Mouse (Mus musculus) spleen, postnatal 14 days (tissue): ENCODE data around the gene Ggct.
"Not testable (repeated sequence)": the region's sequence is repeated elsewhere in the genome, so short reads cannot be mapped to it uniquely, and the experiment has no call there.

Source experiments
- DNase-seq, 2 experiments: peaks; one replicate each; pipeline ENCODE4 v3.0.0; 2021 to 2022; ENCODE audit warnings: low spot score in 2 of 2

The Ggct gene

DNA sequence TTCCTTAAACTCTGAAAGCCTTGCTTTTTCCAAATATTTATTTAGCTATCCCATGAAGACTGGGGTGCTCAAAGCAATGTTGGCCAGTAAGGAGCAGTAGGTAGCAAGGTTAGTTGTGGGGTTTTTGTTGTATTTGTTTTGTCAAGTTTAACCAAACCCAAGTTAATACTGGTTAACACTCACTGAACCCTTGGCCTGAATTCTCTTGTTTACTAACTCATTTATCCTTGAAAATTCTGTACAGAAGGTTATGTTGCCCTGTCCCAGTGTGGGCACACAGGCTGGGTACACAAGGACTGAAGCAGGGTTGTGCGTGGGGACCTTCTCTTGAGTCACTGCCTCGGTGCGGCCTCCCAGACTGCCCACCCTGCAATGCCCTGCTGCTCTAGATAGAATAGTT is 3.6 kb upstream of the Ggct start:
- no peak for DNase-seq

DNA sequence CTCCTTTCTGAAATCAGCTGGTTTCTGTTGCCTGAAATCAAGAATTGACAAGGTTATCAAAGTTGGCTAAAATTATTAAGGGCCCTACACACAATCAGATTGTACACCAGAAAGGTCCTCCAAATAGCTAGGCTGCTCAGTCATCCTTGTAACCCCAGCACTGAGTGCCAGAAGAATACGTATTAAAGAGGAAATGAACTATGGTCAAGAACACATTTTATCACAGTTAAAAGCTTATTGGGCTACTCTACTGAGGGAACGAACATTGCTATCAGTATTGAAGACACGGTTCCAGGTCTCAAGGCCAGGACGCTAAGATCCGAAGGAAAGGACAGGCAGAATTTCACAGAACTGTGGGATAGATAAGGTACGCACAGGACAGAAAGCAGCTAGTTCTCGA is 609 bp downstream of the Ggct start:
- DNase-seq = no peak

DNA sequence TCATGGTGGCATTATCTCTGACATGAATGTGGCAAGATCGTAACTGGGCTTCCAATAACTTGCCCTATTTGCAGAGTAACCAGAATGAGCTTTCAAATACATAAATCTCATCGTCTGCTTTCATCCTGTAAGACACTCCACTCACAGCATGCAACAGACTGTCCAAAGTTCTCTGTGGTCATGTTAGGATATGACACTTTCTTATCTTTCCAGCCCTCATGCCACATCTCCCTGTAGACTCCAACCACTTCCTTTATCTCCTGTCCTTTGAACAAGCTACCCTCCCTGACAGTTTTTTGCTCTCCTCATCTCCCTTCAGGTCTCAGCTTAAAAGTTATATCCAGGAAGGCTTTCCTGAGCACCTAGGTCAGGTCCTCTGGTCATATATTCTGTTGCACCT is 1.6 kb downstream of the Ggct start:
- no peak for DNase-seq

DNA sequence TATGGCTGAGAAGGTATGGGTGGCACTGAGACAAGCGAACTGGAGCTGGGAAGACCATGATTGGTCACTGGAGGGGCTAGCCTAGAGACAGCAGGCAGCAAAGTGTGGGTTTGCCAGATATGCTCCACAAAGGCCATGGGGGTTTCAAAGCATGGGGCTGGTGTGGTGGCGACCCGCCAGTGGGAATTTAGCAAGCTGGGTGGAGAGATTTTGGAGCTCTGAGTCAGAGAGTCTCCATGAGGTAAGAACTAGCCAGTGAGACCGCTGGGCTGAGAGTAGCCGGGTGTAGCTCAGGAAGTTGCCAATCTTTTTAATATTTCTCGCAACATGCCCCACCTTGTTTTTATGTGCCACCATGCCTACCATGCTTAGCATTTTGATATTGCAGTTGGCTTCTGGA is 4.6 kb downstream of the Ggct start:
- no peak for DNase-seq

DNA sequence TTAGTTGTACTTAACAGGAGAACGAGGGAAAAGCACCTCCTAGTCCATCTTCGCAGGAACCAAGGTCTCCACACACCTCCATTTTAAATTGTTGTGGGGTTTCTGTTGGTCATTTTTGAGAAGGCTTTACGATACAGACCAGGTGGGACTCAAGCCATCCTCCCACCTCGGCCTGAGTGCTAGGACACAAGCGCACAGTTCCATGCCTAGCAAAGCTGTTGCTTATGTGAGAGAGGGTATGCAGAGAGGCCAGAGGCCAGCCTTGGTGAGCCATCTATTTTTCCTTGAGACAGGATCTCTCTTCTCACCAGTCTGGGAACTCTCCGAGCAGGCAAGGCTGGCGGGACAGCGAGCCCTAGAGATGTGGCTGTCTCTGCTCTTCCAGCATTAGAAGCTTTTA is 8.7 kb downstream of the Ggct start:
- DNase-seq = no peak

DNA sequence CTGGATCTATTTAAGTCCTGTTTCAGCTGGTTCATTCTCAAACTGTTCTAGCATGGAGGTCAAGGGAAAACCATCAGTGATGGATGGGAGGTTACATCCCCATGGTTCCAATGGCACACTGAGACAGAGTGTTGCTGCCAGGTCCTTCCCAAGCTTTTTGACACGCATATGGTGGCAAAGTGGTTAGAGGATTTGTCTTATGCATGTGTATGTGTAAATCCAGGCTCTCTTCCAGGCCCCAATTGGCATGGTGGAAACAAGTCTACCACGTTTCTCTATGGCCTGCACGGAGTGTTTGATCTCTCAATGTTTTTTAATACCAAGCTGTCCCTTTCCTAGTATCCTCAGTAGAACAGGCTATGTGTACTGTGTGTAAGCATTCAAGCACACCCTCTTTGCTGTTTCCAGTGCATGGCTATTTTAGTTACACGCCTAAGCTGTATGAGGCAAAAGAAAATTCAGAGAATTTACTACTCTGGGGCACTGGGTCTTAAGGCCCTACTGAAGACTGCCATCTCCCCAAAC is 9.2 kb downstream of the Ggct start:
- DNase-seq = no peak

DNA sequence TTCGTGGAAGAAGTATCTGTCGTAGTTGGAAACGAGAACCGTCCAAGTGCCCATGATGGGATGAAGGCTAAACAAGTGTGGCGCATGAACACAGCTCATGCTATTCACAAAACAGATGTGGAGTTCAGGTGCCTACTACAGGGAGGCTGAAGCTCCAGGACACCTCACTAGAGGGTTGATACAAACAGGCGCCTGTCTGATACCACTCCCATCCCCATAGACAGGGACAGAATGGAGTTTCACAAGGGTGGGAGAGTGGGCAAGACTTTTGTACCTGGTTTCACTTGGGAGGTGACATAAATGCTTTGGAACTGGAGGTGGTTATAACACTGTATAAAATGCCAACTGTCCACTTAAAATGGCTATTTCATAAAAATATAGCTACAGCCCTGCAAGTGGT is 13.3 kb downstream of the Ggct start:
- DNase-seq = no peak

DNA sequence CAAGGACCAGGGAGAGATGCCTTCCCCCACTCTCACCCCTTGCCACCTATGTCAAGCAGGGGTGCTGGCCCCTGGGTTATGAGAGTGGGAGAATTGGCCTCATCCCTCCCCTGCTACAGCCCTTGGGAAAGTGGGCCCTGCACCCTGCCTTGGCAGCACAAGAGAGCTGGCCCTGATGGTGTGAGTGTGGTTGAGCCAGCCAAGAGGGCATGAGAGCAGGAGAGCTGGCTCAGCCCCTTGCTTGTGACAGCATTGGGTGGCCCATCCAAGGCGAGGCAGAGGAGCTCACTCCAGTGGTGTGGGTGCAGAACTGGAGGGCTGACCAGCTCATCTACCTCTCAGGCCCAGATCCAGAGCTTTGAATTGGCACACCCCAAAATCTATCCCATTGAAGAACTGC is 17.1 kb downstream of the Ggct start:
- DNase-seq = no peak

DNA sequence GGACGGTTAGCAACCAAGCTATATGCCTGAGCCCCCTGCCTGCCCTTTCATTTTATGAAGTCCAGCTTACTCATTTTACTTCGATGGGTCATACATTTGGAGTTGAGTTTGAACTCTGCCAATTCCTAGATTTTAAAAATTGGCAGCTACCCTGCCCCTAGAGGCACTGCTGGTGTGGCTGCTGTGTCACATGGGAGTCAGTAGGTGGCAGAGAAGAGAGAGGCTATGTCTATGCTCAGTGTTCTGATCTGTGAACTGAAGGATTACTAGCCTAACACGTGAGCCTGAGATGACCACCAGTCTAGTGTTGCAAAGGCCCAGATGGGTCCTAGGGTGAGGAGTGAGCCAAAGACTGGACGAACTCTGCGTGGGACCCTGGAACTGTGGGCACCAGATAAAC is 18.2 kb downstream of the Ggct start:
- DNase-seq = peak in 1 of 2 experiments; percentile 27

DNA sequence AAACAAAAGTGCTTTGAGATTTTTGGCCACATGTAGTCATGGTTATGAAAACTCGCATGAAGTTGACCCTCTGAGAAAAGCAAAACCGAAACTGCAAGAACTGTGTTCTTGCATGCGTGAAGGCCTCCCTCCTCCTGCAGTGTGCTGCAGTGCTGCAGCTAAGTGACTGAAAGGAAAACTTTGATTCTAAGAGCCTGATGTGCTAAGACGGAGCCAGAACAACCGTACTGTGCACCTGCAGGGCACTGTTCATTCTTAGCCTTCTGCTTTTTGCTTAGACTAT is 19.9 kb downstream of the Ggct start:
- DNase-seq = no peak

DNA sequence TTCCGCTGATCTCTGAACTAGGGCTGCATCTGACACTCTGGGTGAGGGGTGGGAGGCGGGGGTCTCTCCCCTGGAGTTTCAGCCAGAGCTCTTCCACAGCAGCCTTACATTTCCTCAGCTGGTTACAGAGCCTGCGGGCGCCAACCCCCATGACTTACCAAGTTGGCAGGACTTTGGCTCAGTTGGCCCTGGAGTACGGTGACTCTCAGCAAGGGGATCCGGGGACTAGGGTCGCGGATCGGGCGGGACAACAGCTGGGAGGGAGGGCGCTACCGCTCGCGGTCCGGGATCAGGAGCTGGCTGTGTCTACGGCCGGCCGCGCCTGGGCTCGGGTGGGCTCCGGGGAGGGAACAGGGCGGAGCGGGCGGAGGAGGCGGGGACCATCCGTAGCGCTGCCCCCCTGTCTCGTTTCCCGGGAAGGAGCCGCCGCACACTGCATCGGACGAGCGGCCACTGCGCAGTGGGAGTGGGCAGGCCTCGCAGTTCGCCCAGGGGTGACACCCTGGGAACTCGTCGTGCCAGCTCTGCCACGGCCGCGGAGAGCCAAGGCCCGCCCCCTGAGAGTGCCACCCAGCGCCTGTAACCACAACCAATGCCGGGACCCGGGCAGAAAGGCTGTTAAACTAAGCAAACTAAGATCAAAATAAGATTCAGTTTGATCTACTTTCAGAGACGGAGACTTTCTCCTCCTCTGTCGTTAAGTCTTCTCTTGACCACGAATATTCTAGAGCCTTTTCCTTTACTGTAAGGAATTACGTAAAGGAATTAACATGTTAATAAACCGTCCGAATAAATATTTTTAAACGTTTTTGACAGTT is 20.4 kb downstream of the Ggct start, which contains the start of gene Nod1:
Gene Nod1 (minus strand): TSS at position 502 of the 818 bp plus-strand sequence.
- peak; percentile 33 to 47 for DNase-seq

DNA sequence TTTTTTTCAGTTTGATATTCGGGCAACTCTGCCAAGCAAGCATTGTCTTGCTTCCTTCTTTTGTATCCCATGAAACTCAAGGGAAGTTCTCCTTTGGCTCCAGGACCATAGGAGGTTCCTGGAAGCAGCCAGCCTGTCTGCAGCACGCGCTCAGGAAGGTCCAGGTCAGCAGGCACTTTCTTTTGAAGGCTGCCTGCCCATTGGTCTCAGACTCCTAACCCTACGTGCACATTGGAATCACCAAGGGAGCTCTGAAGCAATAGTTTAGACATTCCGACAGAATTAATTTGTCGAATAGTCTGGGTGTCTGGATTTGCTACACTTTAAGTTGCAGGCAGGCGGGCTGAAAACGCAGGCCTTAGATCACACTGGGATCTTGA is 21.0 kb downstream of the Ggct start:
- DNase-seq = no peak

DNA sequence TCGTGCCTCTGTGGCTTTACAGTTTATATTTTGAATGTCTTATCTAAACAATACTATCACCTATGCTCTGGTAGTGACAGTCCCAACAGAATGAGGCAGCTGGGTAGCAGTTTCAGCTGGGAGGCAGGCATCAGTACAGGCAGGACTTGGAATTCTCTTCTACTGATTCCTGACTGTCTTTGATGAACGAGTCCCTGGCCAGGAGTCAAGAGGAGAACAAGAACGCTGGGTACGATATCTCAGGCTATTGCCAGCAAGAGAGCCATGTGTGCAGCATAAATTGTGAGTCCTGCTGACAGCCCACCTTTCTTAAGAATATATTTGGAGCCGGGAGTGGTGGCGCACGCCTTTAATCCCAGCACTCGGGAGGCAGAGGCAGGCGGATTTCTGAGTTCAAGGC is 22.2 kb downstream of the Ggct start:
- DNase-seq = no peak

DNA sequence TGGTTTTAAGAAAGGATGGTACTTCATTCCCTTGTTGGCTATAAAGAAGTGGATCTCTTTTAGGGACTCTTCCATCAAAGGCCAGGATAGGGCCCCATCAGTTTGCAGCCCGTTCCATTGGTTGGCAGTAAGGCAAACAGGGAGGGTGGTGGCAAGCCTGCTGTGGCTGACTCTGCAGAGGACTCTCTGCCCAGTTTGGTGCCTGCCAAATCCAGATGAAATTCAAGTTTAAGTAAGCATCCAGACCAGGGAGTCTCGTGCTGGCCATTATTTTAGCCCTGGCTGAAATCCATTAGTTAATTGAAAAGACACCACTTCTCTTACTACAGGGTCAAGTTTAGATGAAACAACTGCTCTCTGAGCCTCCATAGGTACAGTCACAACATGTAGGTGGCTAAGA is 22.9 kb downstream of the Ggct start:
- no peak for DNase-seq

DNA sequence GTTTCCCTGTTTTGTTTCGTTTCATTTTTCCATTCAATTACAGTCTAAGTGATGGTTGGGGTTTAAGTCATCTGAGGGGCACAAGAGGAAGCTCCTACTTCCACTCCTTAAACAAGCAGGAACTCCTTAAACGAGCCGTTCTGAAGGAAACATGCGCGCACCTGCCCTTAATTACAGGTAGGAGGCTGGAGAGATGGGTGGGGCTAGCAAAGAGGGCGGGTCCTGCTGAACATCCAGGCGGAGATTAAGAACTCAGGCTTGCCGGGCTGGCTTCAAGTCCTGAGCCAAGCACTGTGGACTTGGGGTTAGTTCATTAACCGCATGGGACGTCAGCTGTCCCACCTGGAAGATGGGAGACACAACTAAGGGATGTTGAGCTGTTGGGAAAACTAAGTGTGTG is 25.2 kb downstream of the Ggct start:
- DNase-seq = no peak

DNA sequence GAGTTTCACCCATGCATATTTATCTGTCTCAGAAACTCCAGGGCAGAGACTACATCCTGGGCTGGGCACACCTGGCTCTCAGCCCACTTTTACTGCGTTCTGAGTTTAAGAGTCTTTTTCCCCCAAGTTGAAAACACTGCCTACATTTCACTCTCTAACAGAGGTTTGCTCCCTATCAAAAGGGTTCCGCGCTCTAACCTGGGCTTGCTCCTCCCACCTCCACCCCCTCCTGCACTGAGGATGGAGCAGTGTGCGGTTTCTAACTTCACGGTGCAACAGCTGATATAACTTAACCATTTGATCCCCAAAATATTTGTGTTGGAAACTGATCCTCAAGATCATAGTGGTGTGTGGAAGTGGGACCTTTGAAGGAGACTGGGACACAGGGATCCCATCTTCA is 27.5 kb downstream of the Ggct start:
- no peak for DNase-seq

DNA sequence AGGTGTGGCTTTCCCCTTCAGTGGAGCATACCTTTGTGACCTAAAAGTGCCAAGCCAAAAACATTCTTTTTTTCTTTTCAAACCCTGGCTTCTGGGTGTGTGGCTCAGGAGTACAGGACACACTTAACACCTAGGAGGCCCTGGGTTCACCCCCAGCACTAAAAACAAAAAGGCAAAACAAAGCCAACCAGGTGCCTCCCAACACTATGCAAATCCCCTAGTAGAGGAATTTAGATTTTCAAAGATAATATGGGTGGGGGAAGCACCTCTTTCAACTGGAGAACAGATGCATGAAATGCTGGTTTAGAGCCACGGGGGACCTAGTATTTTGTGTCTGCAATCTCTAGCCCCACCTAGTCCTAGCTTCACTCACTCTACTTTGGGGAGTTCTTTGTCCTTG is 28.0 kb downstream of the Ggct start:
- no peak for DNase-seq

DNA sequence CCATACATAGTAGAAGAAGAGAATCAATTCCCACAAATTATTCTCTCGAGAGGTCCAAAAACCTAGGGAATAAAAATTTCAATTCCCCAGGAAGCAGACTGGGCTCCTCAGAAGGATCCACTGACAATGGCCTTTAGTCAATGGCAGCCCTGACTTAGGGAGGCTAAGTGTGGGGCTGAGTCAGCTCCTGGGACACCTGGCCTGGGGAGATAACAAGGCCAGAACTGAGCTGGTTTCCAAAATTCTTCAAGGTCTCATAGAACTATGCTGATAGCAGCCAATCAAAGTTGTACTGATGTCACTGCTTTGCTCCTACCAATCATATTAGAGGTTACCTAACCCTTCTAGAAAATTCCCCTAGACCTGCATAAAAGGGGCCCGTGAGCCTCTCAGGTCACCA is 29.2 kb downstream of the Ggct start:
- no peak for DNase-seq

DNA sequence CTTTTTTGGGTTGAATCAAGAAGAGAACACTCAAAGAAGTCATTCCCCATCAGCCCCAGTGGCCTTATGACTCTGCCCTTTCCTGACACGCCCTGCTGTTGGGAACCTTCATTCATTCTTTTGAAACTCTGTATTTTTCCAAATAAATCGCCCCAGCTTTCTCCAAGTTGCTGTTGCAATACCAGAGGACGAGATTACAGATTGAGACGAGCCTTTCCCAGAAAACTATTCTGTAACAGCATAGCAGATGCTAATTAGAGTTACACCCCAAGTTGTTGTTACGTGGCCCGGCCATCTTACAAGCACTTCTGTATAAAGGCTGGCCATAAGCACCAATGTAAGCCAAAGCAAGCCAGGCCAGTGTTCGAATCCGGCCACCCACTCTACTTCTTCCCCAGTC is 35.1 kb downstream of the Ggct start:
- no peak for DNase-seq

DNA sequence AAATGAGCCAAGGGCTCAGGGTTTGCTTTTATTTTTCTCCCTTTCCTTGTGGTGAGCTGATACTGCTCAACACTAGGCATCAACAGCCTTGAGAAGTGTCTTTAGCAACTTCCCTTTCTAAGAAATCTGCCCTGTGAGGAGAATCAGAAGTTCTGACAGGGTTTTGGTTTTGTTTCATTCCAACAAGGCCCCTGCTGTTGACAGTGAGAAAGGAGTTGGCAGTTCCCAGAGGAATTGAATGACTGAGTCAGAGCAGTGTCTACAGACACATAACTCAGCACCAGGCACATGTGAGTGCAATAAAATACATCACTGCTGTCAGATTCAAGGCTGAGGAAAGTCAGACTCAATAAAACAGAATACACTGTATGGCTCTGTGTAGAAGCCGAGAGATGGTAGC is 36.3 kb downstream of the Ggct start:
- no peak for DNase-seq

DNA sequence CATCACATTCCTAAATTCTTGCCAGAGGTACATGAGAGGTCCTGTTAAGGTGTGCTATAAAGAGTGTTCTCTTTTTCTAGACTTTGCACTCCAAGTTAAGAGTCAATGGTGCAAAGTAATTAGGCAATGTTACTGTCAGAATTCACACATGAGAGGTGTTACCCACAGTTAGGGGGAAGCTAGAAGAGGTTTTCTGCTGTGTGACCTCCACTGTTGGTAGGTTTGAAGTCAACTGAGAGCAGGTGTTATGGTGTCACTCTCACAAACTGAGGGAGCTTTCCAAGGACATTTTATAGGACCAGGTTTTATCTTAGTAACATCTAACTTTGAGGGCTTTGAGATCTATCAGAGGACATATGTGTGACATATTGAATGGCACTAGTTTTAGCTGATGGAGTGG is 36.8 kb downstream of the Ggct start:
- DNase-seq = no peak

DNA sequence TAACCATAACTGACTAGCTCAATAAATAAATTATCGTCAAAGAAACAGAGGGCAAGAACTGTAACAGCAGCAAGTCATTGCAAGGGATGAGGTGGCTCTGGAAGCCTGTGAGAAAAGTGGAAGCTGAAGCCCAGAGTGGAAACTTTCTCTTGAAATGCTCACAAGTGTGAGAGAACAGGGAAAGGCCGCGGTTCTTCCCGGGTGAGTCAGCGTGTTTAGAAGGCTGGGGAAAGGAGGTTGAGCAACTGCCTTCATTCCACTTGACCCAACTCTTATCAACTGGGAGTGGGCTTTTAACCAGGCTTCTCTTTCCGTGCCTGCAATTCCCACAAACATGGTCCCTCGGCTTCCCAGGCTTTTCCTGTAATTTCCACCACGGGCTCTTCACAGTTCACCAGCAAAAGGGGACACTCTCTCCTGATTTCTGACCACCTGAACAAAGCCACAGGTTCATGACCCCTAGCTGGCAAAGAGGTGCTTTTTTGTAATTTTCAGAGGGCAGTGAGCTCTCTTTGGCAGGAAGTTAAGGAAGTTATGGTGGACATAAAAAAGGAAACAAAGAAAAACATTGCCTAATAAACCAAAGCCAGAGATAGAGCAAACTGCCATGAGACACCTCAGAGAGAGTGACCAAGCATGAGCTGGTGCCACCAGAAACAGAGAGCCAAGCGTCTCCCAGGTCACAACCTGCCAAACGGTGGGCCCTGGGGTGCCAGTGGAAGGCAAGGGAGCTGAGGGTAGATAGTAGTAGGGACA is 37.9 kb downstream of the Ggct start:
- no peak for DNase-seq

DNA sequence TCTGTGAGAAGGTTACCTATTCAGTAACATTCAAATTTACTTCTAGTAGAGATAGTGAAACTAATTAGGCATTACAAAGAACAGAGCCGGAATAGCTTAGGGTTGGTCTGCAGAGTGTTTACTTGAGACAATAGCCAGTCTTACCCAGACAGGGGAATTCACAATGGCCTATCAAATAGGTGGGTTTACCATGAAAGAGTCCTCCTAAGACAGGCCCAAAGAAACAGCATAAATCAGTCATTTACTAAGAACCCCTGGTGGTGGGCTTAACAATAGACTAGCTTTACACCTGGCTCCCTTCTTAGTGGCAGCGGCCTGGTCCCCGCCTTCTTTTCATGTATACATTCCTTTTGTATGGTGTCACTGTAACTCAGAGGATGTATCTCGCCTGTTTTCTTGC is 39.4 kb downstream of the Ggct start:
- not testable (repeated sequence) for DNase-seq
